Comparison of ENCODE assay signal across 8 mouse cellular contexts in the genomic region with DNA sequence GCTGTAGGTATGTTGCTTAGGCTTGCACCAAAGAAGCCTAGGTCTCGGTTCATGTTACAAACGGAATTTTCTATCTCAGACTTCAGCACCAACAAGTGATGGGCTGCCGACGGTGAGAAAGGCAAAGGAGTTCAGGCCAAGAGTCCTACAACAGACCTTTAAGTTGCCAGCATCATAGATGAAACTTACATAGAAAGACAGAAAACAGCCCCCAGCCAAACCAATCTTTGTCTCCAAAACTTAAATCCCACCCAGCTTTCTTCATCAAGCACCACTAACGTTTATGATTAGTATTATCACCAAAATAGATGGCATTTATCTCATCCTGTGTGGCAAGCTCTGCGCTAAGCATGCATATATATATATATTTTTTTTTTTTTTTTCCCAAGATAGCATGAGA. TPM values are rescaled to one million over a fixed set of nuclear protein-coding genes. Genes with fewer than 3 reads are reported as not detected.
DNase-seq lines count a peak whose midpoint lies in the region; ATAC-seq lines count a peak whose summit lies in the region.

No protein-coding gene starts in this region.

- peak; percentile 32 for DNase-seq in 3T3-L1 (ENCODE audit: low read depth, low spot score)
- DNase-seq in ovary, postnatal 36 days (ENCODE audit: low spot score), result no peak
- DNase-seq in left cerebral cortex, adult 9 months (ENCODE audit: low spot score in 2 of 2), result no peak
- no peak for DNase-seq in right cerebral cortex, postnatal 4 days

- ATAC-seq in erythroblast, adult 5-6 weeks (replicated peaks; ENCODE audit: low FRiP score, poor library complexity, severe bottlenecking), result no peak
- no peak for ATAC-seq in forebrain, embryonic 12.5 days (ENCODE audit: low FRiP score)
- ATAC-seq in liver, embryonic 12.5 days, result no peak

- H3K4me2 ChIP-seq in forebrain, embryonic 12.5 days, result peak overlapping the region; percentile 61
- peak overlapping the region; percentile 97 for H3K4me2 ChIP-seq in liver, embryonic 12.5 days

- peaks cover 19% of the 10 kb centered on the region for H3K4me1 ChIP-seq in erythroblast, embryonic 14.5 days (ENCODE audit: control insufficient read depth)
- H3K4me1 ChIP-seq in forebrain, embryonic 12.5 days, result peaks cover 23% of the 10 kb centered on the region
- peaks cover 39% of the 10 kb centered on the region for H3K4me1 ChIP-seq in liver, embryonic 12.5 days

- 11% methylated on average over 6 of the region's 6 CpGs for whole genome bisulfite sequencing in forebrain, embryonic 12.5 days
- WGBS in liver, embryonic 12.5 days (ENCODE audit: insufficient replicate concordance), result 16% methylated on average over 6 of the region's 6 CpGs

- peak overlapping the region; percentile 87 for H3K4me3 ChIP-seq in erythroblast, embryonic 14.5 days (replicated peaks)
- peak overlapping the region; percentile 97 for H3K4me3 ChIP-seq in forebrain, embryonic 12.5 days (replicated peaks)
- peak overlapping the region; percentile 97 for H3K4me3 ChIP-seq in liver, embryonic 12.5 days

- no peaks in the 10 kb centered on the region for H3K36me3 ChIP-seq in erythroblast, embryonic 14.5 days (ENCODE audit: control insufficient read depth)
- no peaks in the 10 kb centered on the region for H3K36me3 ChIP-seq in forebrain, embryonic 12.5 days (replicated peaks)
- H3K36me3 ChIP-seq in liver, embryonic 12.5 days, result no peaks in the 10 kb centered on the region

- peak overlapping the region; percentile 98 for H3K9ac ChIP-seq in forebrain, embryonic 12.5 days
- peak overlapping the region; percentile 96 for H3K9ac ChIP-seq in liver, embryonic 12.5 days

- no peak overlapping the region; the same call in 1 of the 2 replicates for H3K27ac ChIP-seq in forebrain, embryonic 12.5 days
- H3K27ac ChIP-seq in liver, embryonic 12.5 days, result peak overlapping the region; percentile 87; the same call in 1 of the 2 replicates

- H3K27me3 ChIP-seq in erythroblast, embryonic 14.5 days (ENCODE audit: control insufficient read depth), result peaks cover 2% of the 10 kb centered on the region; the same call in 1 of the 2 replicates
- H3K27me3 ChIP-seq in forebrain, embryonic 12.5 days, result no peaks in the 10 kb centered on the region
- no peaks in the 10 kb centered on the region for H3K27me3 ChIP-seq in liver, embryonic 12.5 days (replicated peaks)

- no peaks in the 10 kb centered on the region for H3K9me3 ChIP-seq in erythroblast, embryonic 14.5 days (ENCODE audit: control insufficient read depth, low read length)
- H3K9me3 ChIP-seq in forebrain, embryonic 12.5 days, result no peaks in the 10 kb centered on the region
- no peaks in the 10 kb centered on the region for H3K9me3 ChIP-seq in liver, embryonic 12.5 days (replicated peaks)

RNA-seq across cellular contexts. Expression of a gene that starts 1.2 kb away (rescaled TPM):
- polyA plus RNA-seq in erythroblast, embryonic 14.5 days (2012), result 0.08 and 0.13 TPM in 2 replicates
- 2.3 and 5.6 TPM in 2 replicates for total RNA-seq in erythroblast, adult 5-6 weeks (2015; ENCODE audit: low replicate concordance)
- total RNA-seq in erythroblast, adult 5-6 weeks (2017; ENCODE audit: low replicate concordance), result 4.0 and 5.3 TPM in 2 replicates
- 6.0 and 7.1 TPM in 2 replicates for polyA plus RNA-seq in forebrain, embryonic 12.5 days (2016; fragmentation: Nextera tagmentation; extraction: Ambion mirVana)
- 2.1 and 2.3 TPM in 2 replicates for polyA plus RNA-seq in liver, embryonic 12.5 days (2016; fragmentation: Nextera tagmentation; extraction: Ambion mirVana)

RNA-seq across cellular contexts. Expression of a gene that starts 26.9 kb away (rescaled TPM):
- polyA plus RNA-seq in erythroblast, embryonic 14.5 days (2012), result not detected in 2 replicates
- total RNA-seq in erythroblast, adult 5-6 weeks (2015; ENCODE audit: low replicate concordance), result not detected in 2 replicates
- total RNA-seq in erythroblast, adult 5-6 weeks (2017; ENCODE audit: low replicate concordance), result not detected in 2 replicates
- 0.13 and 0.20 TPM in 2 replicates for polyA plus RNA-seq in forebrain, embryonic 12.5 days (2016; fragmentation: Nextera tagmentation; extraction: Ambion mirVana)
- 0.11 and 0.30 TPM in 2 replicates for polyA plus RNA-seq in liver, embryonic 12.5 days (2016; fragmentation: Nextera tagmentation; extraction: Ambion mirVana)
